Mouse (Mus musculus) embryonic fibroblast, embryonic 13.5 days (primary cell): ENCODE measurements around the gene Foxp1. TPM values are rescaled to one million over a fixed set of nuclear protein-coding genes. Genes with fewer than 3 reads are reported as not detected.

Source experiments
- H3K27ac ChIP-seq: 2 replicates; pipeline ENCODE4 v1.5.1; 2012; ENCODE audit warnings: low read length, control low read depth, inconsistent platforms; ENCODE audit not compliant: insufficient read depth
- H3K4me1 ChIP-seq: 2 replicates; pipeline ENCODE4 v1.6.1; 2011; ENCODE audit warnings: low read length; ENCODE audit not compliant: control insufficient read depth, insufficient read depth
- H3K4me3 ChIP-seq: 2 replicates; pipeline ENCODE4 v1.5.1; 2011; ENCODE audit warnings: mild to moderate bottlenecking, control low read depth, low read length; ENCODE audit not compliant: insufficient read depth
- CTCF ChIP-seq: IDR thresholded peaks from 2 replicates; pipeline ENCODE4 v1.5.1; 2011; ENCODE audit warnings: mild to moderate bottlenecking, control low read depth, low read length, moderate library complexity, borderline replicate concordance; ENCODE audit not compliant: insufficient read depth
- POLR2A ChIP-seq: IDR thresholded peaks from 2 replicates; pipeline ENCODE4 v1.6.1; 2011; ENCODE audit warnings: low read depth, mild to moderate bottlenecking, control low read depth, low read length, moderate library complexity
- polyA plus RNA-seq: library from polyadenylated mRNA; stranded (reverse); fragments of >200 nt; gene quantifications from 2 replicates; pipeline ENCODE4 v1.2.4, GENCODE M21; 2011; ENCODE audit warnings: low read depth; ENCODE audit not compliant: missing spikeins, insufficient read length

Gene Foxp1
- polyA plus RNA-seq, 1 experiment: 137 TPM

DNA sequence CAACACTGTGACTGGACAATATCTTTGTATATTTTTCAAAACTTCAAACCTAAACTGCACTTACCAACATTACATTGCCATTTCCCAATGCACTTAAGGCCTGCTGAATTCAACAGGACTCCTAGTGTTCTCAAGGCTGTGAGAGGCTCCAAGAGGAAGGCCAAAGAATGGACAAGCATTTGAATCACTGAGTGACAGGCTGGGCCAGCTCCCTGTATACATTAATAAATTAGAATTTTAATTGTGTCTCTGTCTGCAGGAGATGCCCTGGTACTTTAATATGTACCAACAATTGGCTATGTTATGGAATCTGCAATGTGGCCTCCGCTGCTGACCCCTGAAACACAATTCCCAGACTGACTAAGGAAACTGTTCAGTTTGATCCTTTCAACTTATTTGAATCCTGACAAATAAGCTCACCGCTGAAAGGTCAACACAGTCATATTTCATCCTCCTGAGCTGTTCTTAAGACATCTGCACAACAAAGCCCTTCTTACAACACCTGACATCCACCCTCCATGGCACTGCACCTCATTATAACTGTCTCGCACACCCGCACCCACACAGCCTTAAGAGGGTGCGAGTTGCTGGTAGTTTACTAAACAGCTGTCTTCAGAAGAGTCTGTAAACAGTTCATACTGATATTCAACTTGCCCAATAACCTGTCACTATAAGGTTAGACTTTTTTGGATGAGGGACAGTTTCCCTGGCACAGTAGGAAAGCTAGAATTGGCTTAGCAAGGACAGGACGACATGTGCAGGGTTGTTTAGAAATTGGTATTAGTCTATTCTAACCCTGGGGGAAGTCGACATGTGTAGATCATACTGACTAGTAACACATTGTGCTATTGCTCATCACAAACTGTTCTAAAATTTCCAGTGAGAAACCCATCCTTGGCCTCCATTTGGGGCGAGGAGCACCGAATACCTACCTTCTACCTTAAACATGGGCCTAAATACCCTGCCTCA, 448.9 kb downstream of the Foxp1 start:
- TF ChIP-seq POLR2A (no peak), CTCF (no peak)
- Histone ChIP-seq H3K4me3 (no peak overlapping the region), H3K27ac (no peak overlapping the region), H3K4me1 (peaks cover 2% of the 10 kb centered on the region; the same call in 1 of the 2 replicates)

DNA sequence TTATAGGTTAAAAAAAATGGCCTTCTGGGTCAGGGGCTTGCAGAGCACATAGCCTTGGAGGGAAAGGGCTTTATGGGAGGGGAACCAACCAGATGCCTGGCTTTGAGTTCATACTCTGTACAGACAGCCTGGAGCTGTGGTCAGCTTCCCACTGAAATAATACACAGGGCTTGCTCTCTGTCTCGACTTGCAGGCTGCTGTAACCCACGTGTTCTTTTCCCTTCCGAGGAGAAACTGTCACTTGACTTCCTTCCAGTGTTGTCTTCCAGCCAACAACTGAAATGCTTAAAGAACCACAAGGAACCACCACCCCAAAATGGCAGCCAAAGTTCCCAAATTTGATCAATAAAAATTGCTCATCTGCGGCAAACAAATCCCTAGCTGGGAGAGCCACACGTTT, 451.8 kb downstream of the Foxp1 start:
- peaks cover 11% of the 10 kb centered on the region for H3K4me1 ChIP-seq
- H3K4me3 ChIP-seq: no peak overlapping the region
- TF ChIP-seq CTCF (no peak), POLR2A (no peak)
- H3K27ac ChIP-seq: no peak overlapping the region

- Histone ChIP-seq H3K4me1 (peaks cover 18% of the 10 kb centered on the region), H3K4me3 (no peak overlapping the region), H3K27ac (no peak overlapping the region)
- no peak for TF ChIP-seq CTCF
- TF ChIP-seq POLR2A: no peak
Observed at GRCm38 (mm10) chr6:99069726-99070125, 452.8 kb downstream of the Foxp1 start.

GRCm38 (mm10) chr6:99065569-99066353, 456.8 kb downstream of the Foxp1 start:
- TF ChIP-seq POLR2A (no peak), CTCF (no peak)
- H3K27ac ChIP-seq: peak overlapping the region; percentile 78
- peaks cover 32% of the 10 kb centered on the region for H3K4me1 ChIP-seq
- no peak overlapping the region for H3K4me3 ChIP-seq

- Histone ChIP-seq H3K27ac (peak overlapping the region; percentile 96), H3K4me1 (peaks cover 30% of the 10 kb centered on the region)
- no peak for TF ChIP-seq CTCF
- no peak for TF ChIP-seq POLR2A
Observed at GRCm38 (mm10) chr6:99063982-99064484, 458.5 kb downstream of the Foxp1 start.

GRCm38 (mm10) chr6:99062931-99063330, 459.6 kb downstream of the Foxp1 start:
- no peak for TF ChIP-seq CTCF
- TF ChIP-seq POLR2A: no peak
- peak overlapping the region; percentile 96 for H3K27ac ChIP-seq

More at GRCm38 (mm10) chr6:99063982-99064484, 458.5 kb downstream of the Foxp1 start:
- no peak overlapping the region for H3K4me3 ChIP-seq

DNA sequence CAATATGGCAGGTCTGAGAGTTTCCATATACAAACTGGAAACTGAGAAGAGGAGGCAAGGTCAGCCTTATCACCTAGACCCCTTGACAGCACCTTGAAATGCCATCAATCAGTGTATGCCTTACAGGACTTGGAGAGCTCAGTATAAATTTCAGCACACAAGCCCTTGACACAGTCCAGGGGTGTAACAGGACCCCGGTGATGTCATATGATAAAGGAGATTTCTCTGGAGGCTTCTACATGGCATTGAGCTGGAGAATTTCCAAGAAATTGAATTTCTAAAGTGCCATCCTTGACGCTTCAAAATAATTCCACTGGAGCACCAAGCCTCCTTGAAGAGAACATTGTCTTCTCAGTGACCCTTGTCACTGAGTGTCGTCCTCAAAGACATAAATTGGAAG, 463.8 kb downstream of the Foxp1 start:
- peaks cover 11% of the 10 kb centered on the region; the same call in 1 of the 2 replicates for H3K4me1 ChIP-seq
- no peak overlapping the region for H3K27ac ChIP-seq
- no peak overlapping the region for H3K4me3 ChIP-seq
- TF ChIP-seq POLR2A (no peak), CTCF (no peak)

More at GRCm38 (mm10) chr6:99062931-99063330, 459.6 kb downstream of the Foxp1 start:
- Histone ChIP-seq H3K4me1 (peaks cover 30% of the 10 kb centered on the region), H3K4me3 (no peak overlapping the region)

GRCm38 (mm10) chr6:99057113-99057553, 465.4 kb downstream of the Foxp1 start:
- Histone ChIP-seq H3K27ac (peak overlapping the region; percentile 7), H3K4me3 (no peak overlapping the region), H3K4me1 (no peaks in the 10 kb centered on the region; the same call in 1 of the 2 replicates)
- no peak for TF ChIP-seq POLR2A

DNA sequence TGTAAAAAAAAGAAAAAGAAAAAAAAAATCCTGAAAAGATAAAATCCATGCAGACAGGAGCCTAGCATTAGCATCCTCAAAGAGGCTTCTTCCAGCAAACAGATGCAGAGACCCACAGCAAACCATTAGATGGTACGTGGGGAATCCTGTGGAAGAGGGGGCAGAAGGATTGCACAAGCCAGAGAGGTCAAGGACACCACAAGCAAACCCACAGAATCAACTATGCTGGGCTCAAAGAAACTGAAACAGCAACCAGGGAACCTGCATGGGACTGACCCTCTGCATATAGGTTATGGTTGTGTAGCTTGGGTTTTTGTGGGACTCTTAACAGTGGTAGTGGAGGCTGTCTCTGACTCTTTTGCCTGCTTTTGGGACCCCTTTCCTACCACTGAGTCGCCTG, 466.1 kb downstream of the Foxp1 start:
- 0 out of 2 replicates have a peak overlapping the region, but pooled peaks have one; percentile 8 for H3K27ac ChIP-seq
- no peak for TF ChIP-seq POLR2A
- no peak for TF ChIP-seq CTCF
- H3K4me3 ChIP-seq: no peak overlapping the region
- H3K4me1 ChIP-seq: no peaks in the 10 kb centered on the region; the same call in 1 of the 2 replicates

DNA sequence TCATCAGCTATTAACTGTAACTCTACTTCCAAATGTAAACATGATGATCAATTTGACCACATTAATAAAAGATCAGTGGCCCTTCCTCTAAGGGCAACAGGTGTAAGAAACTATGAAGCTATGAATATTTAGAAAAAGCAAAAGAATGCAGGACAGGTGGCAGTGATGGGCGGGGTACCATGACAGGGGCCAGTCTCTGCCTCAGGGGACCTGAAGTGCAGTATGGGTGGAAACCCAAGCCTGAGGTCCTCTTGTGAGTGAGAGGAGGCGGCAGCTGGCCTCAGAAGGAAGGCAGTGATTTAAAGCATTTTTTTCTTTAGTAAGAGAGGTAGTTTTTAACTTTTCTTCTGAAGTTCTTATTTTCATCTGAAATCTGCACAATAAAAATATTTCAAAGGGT, 468.5 kb downstream of the Foxp1 start:
- Histone ChIP-seq H3K4me1 (no peaks in the 10 kb centered on the region; the same call in 1 of the 2 replicates), H3K4me3 (no peak overlapping the region), H3K27ac (no peak overlapping the region)
- TF ChIP-seq CTCF: no peak
- no peak for TF ChIP-seq POLR2A
